Mouse (Mus musculus) thymus, postnatal 25 days (tissue): ENCODE measurements around the gene Morc2a.

ENCODE experiments used
- DNase-seq: peaks from one replicate; pipeline ENCODE4 v3.0.0; 2022

Morc2a gene

DNA sequence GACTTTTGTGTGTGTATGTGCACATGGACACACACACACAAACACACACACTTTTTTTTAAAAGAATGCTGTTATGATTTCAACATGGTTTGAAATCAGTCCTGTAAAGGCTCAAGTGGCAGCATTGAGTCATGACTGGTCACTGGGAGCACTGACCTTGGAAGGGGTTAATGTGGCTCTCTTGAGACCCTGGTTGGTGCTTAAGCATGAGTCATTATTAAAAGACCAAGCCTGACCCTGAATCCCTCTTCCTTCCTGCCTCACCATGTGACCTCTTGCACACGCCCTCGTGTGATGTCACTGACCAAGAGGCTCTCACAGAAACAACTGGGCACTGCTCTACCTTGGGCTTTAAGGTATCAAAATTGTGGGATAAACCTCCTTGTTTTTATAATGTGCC lies 89.8 kb downstream of the Morc2a start:
- DNase-seq = no peak
